Mouse (Mus musculus): ENCODE results near the gene Actr1a.
A peak's percentile ranks its signal among the peaks of the same experiment; 100 is the strongest.

Actr1a gene

DNA sequence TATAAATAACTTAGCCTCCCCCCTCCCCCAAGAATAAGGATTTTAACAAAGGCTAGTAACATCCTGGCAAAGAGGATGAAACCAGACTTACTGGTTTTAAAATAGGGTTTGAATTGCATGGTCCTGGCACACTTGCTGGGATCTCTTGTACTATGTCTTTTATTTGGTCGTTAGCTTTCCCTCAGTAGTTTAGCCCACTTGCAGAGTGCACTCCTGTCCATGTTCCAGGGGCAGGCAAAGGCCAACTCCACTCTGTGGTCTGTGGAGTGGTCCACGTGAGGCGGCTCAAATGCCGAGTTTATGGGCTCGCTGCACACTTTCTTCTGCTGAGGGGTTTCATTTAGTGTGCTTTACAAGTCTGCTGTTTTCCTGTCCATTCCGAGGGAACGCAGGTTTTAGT, 4.3 kb upstream of the Actr1a start:
- DNase-seq (ENCODE audit: low spot score in 2 of 2) = no peak

DNA sequence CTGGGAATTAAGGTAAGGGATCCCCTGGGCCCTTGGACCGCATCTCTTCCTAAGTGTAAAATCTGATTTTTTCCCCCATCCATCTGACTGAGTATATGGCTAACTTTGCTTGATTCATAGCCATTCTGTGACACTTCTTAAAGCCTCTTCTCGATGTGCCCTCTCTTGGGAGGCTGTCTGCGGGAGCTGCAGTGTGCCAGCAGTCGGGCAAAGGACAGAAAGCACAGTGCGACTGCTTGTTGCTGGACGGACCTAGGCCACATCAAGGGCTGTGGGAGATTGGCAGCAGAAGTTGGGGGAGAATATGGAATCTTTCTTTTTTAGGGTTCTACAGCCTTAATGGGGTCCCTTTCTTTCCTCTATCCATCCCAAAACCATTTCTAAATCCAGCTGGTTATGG, 3.8 kb upstream of the Actr1a start:
- DNase-seq (ENCODE audit: low spot score in 2 of 2) = no peak

DNA sequence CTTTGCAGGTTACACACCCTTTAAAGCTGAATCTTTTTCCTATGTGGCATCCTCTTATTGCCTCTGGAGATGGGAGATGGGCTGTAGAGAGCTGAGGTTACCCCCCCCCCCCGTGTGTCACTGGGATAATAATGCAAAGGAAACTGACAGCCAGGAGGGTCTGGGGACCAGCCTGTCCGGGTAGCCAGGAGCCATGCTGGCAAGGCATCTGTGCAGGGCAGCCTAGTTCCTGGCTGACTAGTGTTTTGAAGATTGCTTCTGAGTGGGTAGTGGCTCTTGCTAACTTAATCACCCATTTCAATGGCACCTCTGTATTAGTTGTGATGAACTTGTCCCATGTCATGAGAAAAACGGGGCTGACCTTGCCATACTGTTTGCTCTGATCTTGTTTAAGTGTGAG, 2.9 kb upstream of the Actr1a start:
- DNase-seq (ENCODE audit: low spot score in 2 of 2) = no peak

DNA sequence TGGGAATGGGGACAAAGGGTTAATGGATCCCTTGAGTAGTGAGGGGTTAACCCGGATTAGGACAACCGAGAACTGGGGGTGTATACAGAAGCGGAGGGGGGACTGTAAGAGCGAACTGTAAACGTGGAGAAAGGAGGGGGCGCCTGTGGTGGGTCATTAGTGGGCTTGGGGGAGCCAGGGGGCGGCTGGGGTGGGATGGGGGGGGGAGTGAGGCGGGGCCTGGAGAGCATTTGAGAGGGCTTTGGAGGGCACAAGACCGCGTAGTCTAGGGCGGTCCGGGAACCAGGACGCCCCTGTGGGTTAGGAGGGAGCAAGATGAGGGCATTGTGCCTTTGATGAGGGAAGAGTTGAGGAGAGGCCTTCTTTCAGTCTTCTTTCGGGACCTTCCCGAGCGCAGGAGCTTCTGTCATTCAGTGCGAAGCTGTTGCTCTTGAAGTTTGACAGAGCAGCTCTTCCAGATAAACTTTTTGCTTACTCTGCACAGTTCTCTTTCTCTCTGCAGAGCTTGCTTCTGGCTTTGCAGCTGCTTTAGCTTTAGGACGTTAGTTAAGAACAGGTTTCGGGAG, 2.0 kb upstream of the Actr1a start:
- DNase-seq (ENCODE audit: low spot score in 2 of 2) = no peak

- peak; percentile 97 to 98 for DNase-seq (ENCODE audit: low spot score in 2 of 2)
Observed at GRCm38 (mm10) chr19:46396686-46397435, 1.3 kb upstream of the Actr1a start, which contains the start of gene Sufu. Gene Sufu, plus strand, starts transcription at chr19:46396896.

DNA sequence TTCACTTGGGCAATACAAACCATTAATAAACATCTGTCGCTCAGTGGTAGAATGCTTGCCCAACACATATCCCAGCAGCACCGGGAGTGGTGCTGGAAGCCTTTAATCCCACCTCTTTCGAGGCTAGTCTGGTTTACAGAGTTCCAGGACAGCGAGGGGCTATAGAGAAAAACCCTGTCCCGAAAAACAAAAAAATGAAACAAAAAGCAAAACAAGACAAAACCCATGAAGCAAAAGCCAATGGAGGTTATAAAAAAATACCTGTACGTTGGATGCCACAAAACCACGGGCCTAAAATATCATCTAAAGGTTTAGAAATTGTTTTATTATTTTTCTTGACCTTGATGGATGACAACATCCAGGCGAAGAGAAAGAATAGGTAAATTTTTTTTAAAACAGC, 561 bp upstream of the Actr1a start:
- no peak for DNase-seq (ENCODE audit: low spot score in 2 of 2)

GRCm38 (mm10) chr19:46394712-46395108, 838 bp downstream of the Actr1a start:
- DNase-seq (ENCODE audit: low spot score in 2 of 2) = no peak

DNA sequence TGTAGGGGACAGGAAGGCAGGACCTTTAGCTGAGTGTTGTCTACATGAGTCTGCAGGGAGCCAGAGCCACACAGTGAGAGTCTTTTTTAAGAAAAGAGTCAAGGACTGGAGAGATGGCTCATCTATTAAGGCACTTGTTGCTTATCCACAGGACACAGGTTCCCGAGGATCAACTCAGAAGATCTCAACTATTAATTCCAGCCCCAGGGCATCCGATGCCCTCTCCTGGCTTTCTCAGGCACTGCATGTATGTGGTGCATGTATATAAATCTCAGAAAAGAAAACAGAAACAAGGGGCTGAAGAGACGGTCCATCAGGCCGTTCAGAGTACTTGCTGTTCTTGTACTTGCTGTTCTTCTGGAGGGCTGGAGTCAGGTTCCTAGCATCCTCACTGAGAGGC, 3.5 kb downstream of the Actr1a start:
- DNase-seq (ENCODE audit: low spot score in 2 of 2) = no peak

- DNase-seq (ENCODE audit: low spot score in 2 of 2) = no peak
Observed at GRCm38 (mm10) chr19:46389872-46390271, 5.7 kb downstream of the Actr1a start.

GRCm38 (mm10) chr19:46382275-46382674, 13.3 kb downstream of the Actr1a start:
- DNase-seq (ENCODE audit: low spot score in 2 of 2) = no peak

- no peak for DNase-seq (ENCODE audit: low spot score in 2 of 2)
Observed at GRCm38 (mm10) chr19:46375891-46376290, 19.7 kb downstream of the Actr1a start.

DNA sequence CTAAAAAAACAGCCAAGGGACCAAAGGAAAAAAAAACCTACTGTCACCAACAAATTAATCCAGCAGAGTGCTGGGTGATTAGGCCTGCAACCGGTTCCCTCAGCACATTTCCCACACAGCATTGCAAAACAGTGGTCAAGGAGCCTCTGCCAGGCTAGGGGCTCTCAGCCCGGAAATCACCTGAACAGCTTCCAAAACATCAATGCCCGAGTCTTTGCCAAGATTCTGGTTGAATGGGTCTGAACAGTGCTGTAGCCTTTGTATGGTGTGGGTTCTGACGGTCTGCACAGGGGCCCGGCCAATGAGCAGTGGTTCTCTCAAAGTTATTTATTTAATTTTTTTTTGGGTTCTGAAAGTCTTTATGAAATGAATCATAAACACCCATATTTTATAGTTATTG, 20.1 kb downstream of the Actr1a start:
- DNase-seq (ENCODE audit: low spot score in 2 of 2) = peak in 1 of 2 experiments; percentile 31

DNA sequence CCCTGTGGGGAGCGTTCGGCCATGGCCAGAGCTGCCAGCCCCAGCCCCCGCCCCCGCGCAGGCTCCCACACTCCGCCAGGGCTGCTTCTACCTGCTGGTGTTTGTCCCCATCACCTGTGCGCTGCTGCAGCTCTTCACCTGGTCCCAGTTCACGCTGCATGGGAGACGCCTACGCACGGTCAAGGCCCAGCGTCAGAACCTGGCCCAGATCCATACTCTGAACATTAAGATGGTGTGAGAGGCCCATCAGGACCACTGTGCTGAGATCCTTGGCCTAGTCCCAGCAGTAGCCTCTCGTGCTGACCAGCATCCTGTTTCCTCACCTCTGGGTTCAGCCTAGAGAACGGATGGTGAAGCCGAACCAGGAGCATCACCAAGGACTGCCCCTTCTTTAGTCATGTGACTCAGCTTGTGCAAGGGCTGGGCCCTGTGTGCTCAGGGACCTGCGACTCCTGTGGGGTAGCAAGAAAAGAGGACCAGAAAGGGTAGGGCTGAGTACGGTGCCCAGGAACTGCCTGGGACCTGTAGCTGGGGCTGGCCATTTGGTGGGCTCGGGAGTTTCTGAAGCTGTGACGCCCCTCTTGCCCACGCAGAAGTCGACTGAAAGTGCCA, 21.0 kb downstream of the Actr1a start:
- no peak for DNase-seq (ENCODE audit: low spot score in 2 of 2)

DNA sequence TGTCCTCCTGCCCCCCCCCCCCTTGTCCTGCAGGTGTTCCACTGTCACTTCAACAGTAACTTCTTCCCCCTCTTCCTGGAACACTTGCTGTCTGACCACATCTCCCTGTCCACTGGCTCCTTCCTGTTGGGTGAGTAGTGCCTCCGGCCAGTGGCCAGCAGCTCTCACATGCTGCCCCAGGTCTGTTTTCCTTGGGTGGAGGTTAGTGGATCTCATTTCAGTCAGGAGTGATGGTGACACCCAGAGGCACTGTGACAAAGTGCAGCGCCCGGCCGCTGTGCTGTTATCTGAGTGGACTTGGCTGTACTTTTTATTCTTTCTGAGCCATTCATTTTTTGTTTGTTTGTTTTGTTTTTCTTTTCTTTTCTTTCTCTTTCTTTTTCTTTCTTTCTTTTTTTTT, 26.3 kb downstream of the Actr1a start:
- DNase-seq (ENCODE audit: low spot score in 2 of 2) = peak in 1 of 2 experiments; percentile 52

- no peak for DNase-seq (ENCODE audit: low spot score in 2 of 2)
Observed at GRCm38 (mm10) chr19:46367798-46368590, 27.6 kb downstream of the Actr1a start.

GRCm38 (mm10) chr19:46363294-46364009, 32.1 kb downstream of the Actr1a start:
- no peak for DNase-seq (ENCODE audit: low spot score in 2 of 2)

- no peak for DNase-seq (ENCODE audit: low spot score in 2 of 2)
Observed at GRCm38 (mm10) chr19:46362104-46362503, 33.4 kb downstream of the Actr1a start.

DNA sequence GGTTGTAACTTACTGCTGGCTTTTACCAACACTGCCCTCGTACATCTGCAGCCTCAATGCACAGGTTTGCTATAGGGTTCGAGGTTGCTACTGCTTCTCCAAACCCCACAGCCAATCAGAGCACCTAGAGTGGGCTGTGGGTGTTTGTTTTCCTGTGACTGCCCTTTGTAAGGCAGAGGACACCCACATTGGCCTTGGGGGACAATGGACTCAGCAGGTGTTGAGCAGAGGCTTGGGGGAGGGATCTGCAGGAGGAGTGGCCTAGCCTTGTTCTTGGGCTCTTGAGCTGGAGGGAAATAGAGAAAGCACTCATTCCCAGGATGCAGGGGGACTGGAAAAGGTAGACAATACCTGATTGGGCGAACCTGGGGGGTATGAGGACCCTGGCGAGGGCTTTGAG, 37.2 kb downstream of the Actr1a start:
- no peak for DNase-seq (ENCODE audit: low spot score in 2 of 2)

- no peak for DNase-seq (ENCODE audit: low spot score in 2 of 2)
Observed at GRCm38 (mm10) chr19:46357344-46358280, 37.9 kb downstream of the Actr1a start.

GRCm38 (mm10) chr19:46356701-46357138, 38.8 kb downstream of the Actr1a start:
- DNase-seq (ENCODE audit: low spot score in 2 of 2) = peak; percentile 88
